Comparison of ENCODE assay signal across 11 mouse cellular contexts in genomic region chr9:61381063-61381408, GRCm38 (mm10). TPM values are rescaled to one million over a fixed set of nuclear protein-coding genes. Genes with fewer than 3 reads are reported as not detected.
DNase-seq lines count a peak whose midpoint lies in the region; ATAC-seq and TF ChIP-seq lines count a peak whose summit lies in the region.
"Had no signal": no experiment of that assay in that cellular context is flagged by ENCODE, and none has a peak within 500 bp of the region (broad histone marks: within the 10 kb centered on the region; RNA-seq: fewer than 3 reads in every experiment).

No protein-coding gene starts in this region.

- H3K4me3 ChIP-seq in kidney, embryonic 15.5 days (replicated peaks), result no peak overlapping the region
- H3K4me3 ChIP-seq in kidney, adult 2 months (ENCODE audit: insufficient read depth, low read depth, low read length), result no peak overlapping the region
- H3K4me3 ChIP-seq in forebrain, embryonic 10.5 days, result peak overlapping the region; percentile 30; the same call in 1 of the 2 replicates
- H3K4me3 ChIP-seq in forebrain, embryonic 16.5 days (replicated peaks; ENCODE audit: low read length), result no peak overlapping the region
- H3K4me3 ChIP-seq in midbrain, embryonic 16.5 days (ENCODE audit: low read depth, low read length), result no peak overlapping the region

- TF ChIP-seq CTCF in kidney, adult 2 months (conservative IDR thresholded peaks at IDR 0.05; ENCODE audit: insufficient read depth, insufficient read length, low read depth, low read length), result no peak

- H3K4me1 ChIP-seq in kidney, embryonic 15.5 days, result peaks cover 87% of the 10 kb centered on the region
- H3K4me1 ChIP-seq in kidney, adult 2 months (ENCODE audit: control insufficient read depth, insufficient read depth, low read length), result peaks cover 29% of the 10 kb centered on the region
- peaks cover 100% of the 10 kb centered on the region for H3K4me1 ChIP-seq in forebrain, embryonic 10.5 days
- H3K4me1 ChIP-seq in forebrain, embryonic 16.5 days (replicated peaks; ENCODE audit: control insufficient read depth, insufficient read depth, low read length), result peaks cover 98% of the 10 kb centered on the region
- peaks cover 94% of the 10 kb centered on the region for H3K4me1 ChIP-seq in midbrain, embryonic 16.5 days (ENCODE audit: control insufficient read depth, insufficient read depth, low read length)

- 55% methylated on average over 2 of the region's 2 CpGs for WGBS in kidney, embryonic 15.5 days
- WGBS in kidney, adult 2 months, result 73% methylated on average over 2 of the region's 2 CpGs
- WGBS in forebrain, embryonic 10.5 days, result 69% methylated on average over 2 of the region's 2 CpGs
- WGBS in forebrain, embryonic 16.5 days, result 12% methylated on average over 2 of the region's 2 CpGs
- 18% methylated on average over 2 of the region's 2 CpGs for WGBS in midbrain, embryonic 16.5 days

- no peak for TF ChIP-seq POLR2A in kidney, adult 2 months (IDR thresholded peaks at IDR 0.05; ENCODE audit: low read depth, low read length)

- H3K9ac ChIP-seq in kidney, embryonic 15.5 days, result no peak overlapping the region
- no peak overlapping the region for H3K9ac ChIP-seq in forebrain, embryonic 16.5 days (replicated peaks; ENCODE audit: low read depth, low read length)
- H3K9ac ChIP-seq in midbrain, embryonic 16.5 days (ENCODE audit: low read depth, low read length), result no peak overlapping the region

- no peak overlapping the region for H3K27ac ChIP-seq in kidney, embryonic 15.5 days
- no peak overlapping the region for H3K27ac ChIP-seq in kidney, adult 2 months (ENCODE audit: insufficient read depth, low read depth, low read length)
- peak overlapping the region; percentile 54 for H3K27ac ChIP-seq in forebrain, embryonic 10.5 days
- peak overlapping the region; percentile 52 for H3K27ac ChIP-seq in forebrain, embryonic 16.5 days (ENCODE audit: low read length)
- H3K27ac ChIP-seq in midbrain, embryonic 16.5 days (ENCODE audit: low read length), result no peak overlapping the region

- H3K27me3 ChIP-seq in kidney, embryonic 15.5 days, result peaks cover 8% of the 10 kb centered on the region; the same call in 1 of the 2 replicates
- no peaks in the 10 kb centered on the region for H3K27me3 ChIP-seq in kidney, adult 2 months (replicated peaks; ENCODE audit: control insufficient read depth, insufficient read depth, low read length)
- H3K27me3 ChIP-seq in forebrain, embryonic 10.5 days (ENCODE audit: poor library complexity, severe bottlenecking), result peaks cover 43% of the 10 kb centered on the region
- no peaks in the 10 kb centered on the region for H3K27me3 ChIP-seq in forebrain, embryonic 16.5 days (replicated peaks; ENCODE audit: control insufficient read depth, insufficient read depth, low read length)
- no peaks in the 10 kb centered on the region for H3K27me3 ChIP-seq in midbrain, embryonic 16.5 days (ENCODE audit: control insufficient read depth, insufficient read depth, low read depth, low read length)

- no peak for DNase-seq in kidney, adult 2 months
- no peak for DNase-seq in forebrain, embryonic 10.5 days (ENCODE audit: extremely low spot score, low spot score)
- no peak for DNase-seq in cerebellum, postnatal 10 days
- no peak for DNase-seq in thymus, postnatal 25 days
- DNase-seq: adrenal gland, postnatal 36 days; cerebellum, adult 11 months; kidney, postnatal 36 days; right cerebral cortex, postnatal 14 days had no signal

- no peak for ATAC-seq in kidney, embryonic 15.5 days (replicated peaks; ENCODE audit: low FRiP score)
- peak; percentile 73 for ATAC-seq in forebrain, embryonic 16.5 days
- ATAC-seq in midbrain, embryonic 16.5 days, result no peak

- H3K4me2 ChIP-seq in kidney, embryonic 15.5 days, result 0 out of 2 replicates have a peak overlapping the region, but pooled peaks have one; percentile 23
- H3K4me2 ChIP-seq in forebrain, embryonic 16.5 days (ENCODE audit: low read length), result peak overlapping the region; percentile 34
- peak overlapping the region; percentile 34 for H3K4me2 ChIP-seq in midbrain, embryonic 16.5 days (ENCODE audit: low read length)

- peaks cover 49% of the 10 kb centered on the region for H3K36me3 ChIP-seq in kidney, embryonic 15.5 days
- no peaks in the 10 kb centered on the region for H3K36me3 ChIP-seq in kidney, adult 2 months (ENCODE audit: control insufficient read depth, insufficient read depth, low read length)
- H3K36me3 ChIP-seq in forebrain, embryonic 10.5 days (replicated peaks), result peaks cover 83% of the 10 kb centered on the region
- no peaks in the 10 kb centered on the region for H3K36me3 ChIP-seq in forebrain, embryonic 16.5 days (ENCODE audit: control insufficient read depth, insufficient read depth)
- no peaks in the 10 kb centered on the region for H3K36me3 ChIP-seq in midbrain, embryonic 16.5 days (ENCODE audit: control insufficient read depth, insufficient read depth, low read length)

- H3K9me3 ChIP-seq in kidney, embryonic 15.5 days (replicated peaks), result no peaks in the 10 kb centered on the region
- H3K9me3 ChIP-seq in forebrain, embryonic 10.5 days, result no peaks in the 10 kb centered on the region
- no peaks in the 10 kb centered on the region for H3K9me3 ChIP-seq in forebrain, embryonic 16.5 days (ENCODE audit: control insufficient read depth, low read length)
- H3K9me3 ChIP-seq in midbrain, embryonic 16.5 days (replicated peaks; ENCODE audit: control insufficient read depth, low read length, poor library complexity, severe bottlenecking), result no peaks in the 10 kb centered on the region

RNA-seq across cellular contexts. Expression of gene Tle3, which starts 8.9 kb away (rescaled TPM):
- polyA plus RNA-seq in kidney, embryonic 15.5 days (2015; fragmentation: Nextera tagmentation; extraction: Ambion mirVana), result 26.1 and 30.9 TPM in 2 replicates
- polyA plus RNA-seq in kidney, adult 2 months (2012; rRNA removed), result 47.2 and 50.9 TPM in 2 replicates
- polyA plus RNA-seq in forebrain, embryonic 10.5 days (2016; fragmentation: Nextera tagmentation; extraction: Ambion mirVana), result 43.4 and 45.6 TPM in 2 replicates
- polyA plus RNA-seq in forebrain, embryonic 16.5 days (2015; fragmentation: Nextera tagmentation; extraction: Ambion mirVana), result 36.8 and 42.5 TPM in 2 replicates
- polyA plus RNA-seq in midbrain, embryonic 16.5 days (2015; fragmentation: Nextera tagmentation; extraction: Ambion mirVana), result 27.4 and 29.7 TPM in 2 replicates

Comparison
In these comparisons a context has a peak if more than half of its experiments do, and no peak if none do; other contexts are left out.
1. H3K27ac ChIP-seq: peak in forebrain, embryonic 10.5 days (single experiment) and forebrain, embryonic 16.5 days (single experiment); none in kidney, embryonic 15.5 days (single experiment), kidney, adult 2 months (single experiment) and midbrain, embryonic 16.5 days (single experiment).
2. Peak in every context shown above with its lines, with median percentiles within 50 percentile points of each other: H3K4me2 ChIP-seq.